Mouse (Mus musculus) embryonic facial prominence, embryonic 14.5 days (tissue): ENCODE data around the gene Erbb4. TPM values are rescaled to one million over a fixed set of nuclear protein-coding genes. Genes with fewer than 3 reads are reported as not detected.

Source experiments
- ATAC-seq: fragments of 200-750 bp; cut with Nextera tagmentation; 2 replicates; pipeline ENCODE4 v1.8.0; 2017; ENCODE audit warnings: low read depth, moderate number of reproducible peaks, moderate TSS enrichment
- DNase-seq: peaks from one replicate; pipeline ENCODE4 v3.0.0-alpha.2; 2015; ENCODE audit warnings: low spot score
- H3K27ac ChIP-seq: fragments of 300-500 bp; sonication (generic); replicated peaks from 2 replicates; pipeline ENCODE4 v1.5.1; 2014; ENCODE audit warnings: low read depth, mild to moderate bottlenecking, low read length, moderate library complexity
- H3K27me3 ChIP-seq: fragments of 300-500 bp; sonication (generic); replicated peaks from 2 replicates; pipeline ENCODE4 v1.6.1; 2014; ENCODE audit warnings: low read length; ENCODE audit not compliant: control insufficient read depth, insufficient read depth
- H3K36me3 ChIP-seq: fragments of 300-500 bp; sonication (generic); 2 replicates; pipeline ENCODE4 v1.6.1; 2014; ENCODE audit warnings: low read length, mixed read lengths; ENCODE audit not compliant: control insufficient read depth, insufficient read depth
- H3K4me1 ChIP-seq: fragments of 300-500 bp; sonication (generic); 2 replicates; pipeline ENCODE4 v1.6.1; 2014; ENCODE audit warnings: antibody characterized with exemption, low read length; ENCODE audit not compliant: control insufficient read depth, insufficient read depth
- H3K4me2 ChIP-seq: fragments of 300-500 bp; sonication (generic); 2 replicates; pipeline ENCODE4 v1.6.1; 2014; ENCODE audit warnings: low read depth, mild to moderate bottlenecking, low read length, moderate library complexity, mixed read lengths
- H3K4me3 ChIP-seq: fragments of 300-500 bp; sonication (generic); 2 replicates; pipeline ENCODE4 v1.5.1; 2014; ENCODE audit warnings: low read depth, mild to moderate bottlenecking, low read length
- H3K9ac ChIP-seq: fragments of 300-500 bp; sonication (generic); 2 replicates; pipeline ENCODE4 v1.6.1; 2014; ENCODE audit warnings: low read depth, mild to moderate bottlenecking, low read length, moderate library complexity, mixed read lengths
- H3K9me3 ChIP-seq: fragments of 300-500 bp; sonication (generic); 2 replicates; pipeline ENCODE4 v1.6.1; 2016; ENCODE audit warnings: low read length; ENCODE audit not compliant: control insufficient read depth
- WGBS: fragments of 180-500 bp; shearing (Covaris S2); extraction: QIAGEN DNeasy Blood & Tissue Kit; methylation state at CpG from one replicate; pipeline ENCODE4 v1.1.7; 2014; 5-methylcytosine and 5-hydroxymethylcytosine counted together
- polyA plus RNA-seq: library from polyadenylated mRNA; unstranded; fragments of >200 nt; fragmentation: Nextera tagmentation; extraction: Ambion mirVana; gene quantifications from 2 replicates; pipeline ENCODE4 v1.2.1, GENCODE M21; 2014

Gene Erbb4
- polyA plus RNA-seq = 1.3 and 2.2 TPM in 2 replicates

- H3K27me3 ChIP-seq = peaks cover 54% of the 10 kb centered on the region
- ATAC-seq (peak; percentile 38; the same call in 1 of the 2 replicates), DNase-seq (peak; percentile 17)
Measured at GRCm38 (mm10) chr1:69107485-69108158, at the start of gene Erbb4. Gene Erbb4, minus strand, starts transcription at chr1:69108059.

GRCm38 (mm10) chr1:69157346-69157745 lies 49.5 kb upstream of the Erbb4 start:
- Histone ChIP-seq H3K36me3 (no peaks in the 10 kb centered on the region), H3K4me3 (no peak overlapping the region), H3K9me3 (no peaks in the 10 kb centered on the region), H3K9ac (no peak overlapping the region), H3K4me2 (no peak overlapping the region), H3K27ac (no peak overlapping the region), H3K4me1 (no peaks in the 10 kb centered on the region), H3K27me3 (no peaks in the 10 kb centered on the region)
- no peak for DNase-seq
- no peak for ATAC-seq
- WGBS = 72% methylated on average over 2 of the region's 2 CpGs

More at GRCm38 (mm10) chr1:69107485-69108158, at the start of gene Erbb4:
- WGBS = 2% methylated on average over 42 of the region's 63 CpGs
- Histone ChIP-seq H3K4me3 (peak within 1 kb of the TSS; percentile 63), H3K27ac (no peak within 1 kb of the TSS), H3K9me3 (no peaks in the 10 kb centered on the region), H3K9ac (peak within 1 kb of the TSS; percentile 60), H3K4me1 (0 out of 2 replicates have a peak, but pooled peaks cover 6% of the 10 kb centered on the region), H3K36me3 (no peaks in the 10 kb centered on the region), H3K4me2 (peak within 1 kb of the TSS; percentile 99)

GRCm38 (mm10) chr1:69141341-69141740 lies 33.5 kb upstream of the Erbb4 start:
- Histone ChIP-seq H3K4me3 (no peak overlapping the region), H3K27me3 (no peaks in the 10 kb centered on the region), H3K9me3 (no peaks in the 10 kb centered on the region), H3K36me3 (no peaks in the 10 kb centered on the region), H3K4me1 (no peaks in the 10 kb centered on the region), H3K4me2 (no peak overlapping the region), H3K9ac (no peak overlapping the region), H3K27ac (no peak overlapping the region)
- ATAC-seq = no peak
- DNase-seq = no peak

GRCm38 (mm10) chr1:69139519-69139868 lies 31.6 kb upstream of the Erbb4 start:
- no peak overlapping the region for H3K27ac ChIP-seq
- H3K4me1 ChIP-seq = no peaks in the 10 kb centered on the region
- ATAC-seq (no peak), DNase-seq (no peak)
- H3K9me3 ChIP-seq = no peaks in the 10 kb centered on the region
- no peaks in the 10 kb centered on the region for H3K27me3 ChIP-seq
- no peak overlapping the region for H3K4me3 ChIP-seq
- no peaks in the 10 kb centered on the region for H3K36me3 ChIP-seq
- no peak overlapping the region for H3K4me2 ChIP-seq
- H3K9ac ChIP-seq = no peak overlapping the region
- 54% methylated on average over 6 of the region's 6 CpGs for WGBS

GRCm38 (mm10) chr1:69138856-69139518 lies 31.1 kb upstream of the Erbb4 start:
- ATAC-seq (no peak), DNase-seq (peak; percentile 90)
- no peaks in the 10 kb centered on the region for H3K9me3 ChIP-seq
- 38% methylated on average over 4 of the region's 4 CpGs for WGBS
- no peak overlapping the region for H3K4me2 ChIP-seq
- no peak overlapping the region for H3K4me3 ChIP-seq
- H3K4me1 ChIP-seq = no peaks in the 10 kb centered on the region
- no peak overlapping the region for H3K27ac ChIP-seq
- no peak overlapping the region for H3K9ac ChIP-seq
- no peaks in the 10 kb centered on the region for H3K36me3 ChIP-seq
- no peaks in the 10 kb centered on the region for H3K27me3 ChIP-seq

GRCm38 (mm10) chr1:69124147-69124848 lies 16.4 kb upstream of the Erbb4 start:
- H3K36me3 ChIP-seq = no peaks in the 10 kb centered on the region
- H3K9me3 ChIP-seq = no peaks in the 10 kb centered on the region
- H3K9ac ChIP-seq = no peak overlapping the region
- no peak overlapping the region for H3K4me2 ChIP-seq
- DNase-seq (no peak), ATAC-seq (no peak)
- H3K27ac ChIP-seq = no peak overlapping the region
- H3K4me1 ChIP-seq = no peaks in the 10 kb centered on the region
- H3K27me3 ChIP-seq = no peaks in the 10 kb centered on the region
- 92% methylated on average over 1 of the region's 1 CpGs for WGBS
- no peak overlapping the region for H3K4me3 ChIP-seq

- ATAC-seq (no peak), DNase-seq (no peak)
- WGBS = 77% methylated on average over 4 of the region's 4 CpGs
- H3K36me3 ChIP-seq = no peaks in the 10 kb centered on the region
- H3K4me1 ChIP-seq = no peaks in the 10 kb centered on the region
- no peak overlapping the region for H3K4me2 ChIP-seq
- H3K4me3 ChIP-seq = no peak overlapping the region
- H3K27me3 ChIP-seq = no peaks in the 10 kb centered on the region
- H3K9me3 ChIP-seq = no peaks in the 10 kb centered on the region
- H3K9ac ChIP-seq = no peak overlapping the region
- H3K27ac ChIP-seq = no peak overlapping the region
Measured at GRCm38 (mm10) chr1:69118249-69118938, 10.5 kb upstream of the Erbb4 start.

- no peaks in the 10 kb centered on the region for H3K36me3 ChIP-seq
- peak; percentile 74 for DNase-seq
- H3K9me3 ChIP-seq = no peaks in the 10 kb centered on the region
- peak overlapping the region; percentile 99 for H3K4me2 ChIP-seq
- no peak overlapping the region for H3K27ac ChIP-seq
- H3K4me1 ChIP-seq = 0 out of 2 replicates have a peak, but pooled peaks cover 6% of the 10 kb centered on the region
- WGBS = 4% methylated on average over 19 of the region's 20 CpGs
- peak; percentile 77 for ATAC-seq
- peak overlapping the region; percentile 63 for H3K4me3 ChIP-seq
- peak overlapping the region; percentile 60; the same call in 1 of the 2 replicates for H3K9ac ChIP-seq
- H3K27me3 ChIP-seq = peaks cover 50% of the 10 kb centered on the region
Measured at GRCm38 (mm10) chr1:69108159-69108925, 483 bp upstream of the Erbb4 start.
